Mouse (Mus musculus) CH12.LX (cell line): Measurements from ENCODE around the gene Nlgn1. TPM values are rescaled to one million over a fixed set of nuclear protein-coding genes. Genes with fewer than 3 reads are reported as not detected.

Source experiments
- DNase-seq: peaks from one replicate; pipeline ENCODE4 v3.0.0-alpha.2; 2013; ENCODE audit errors: extremely low read depth
- H3K27ac ChIP-seq: 2 replicates; pipeline ENCODE4 v1.5.1; 2012; ENCODE audit warnings: low read depth, mild to moderate bottlenecking, control low read depth, moderate library complexity; ENCODE audit not compliant: insufficient read depth
- H3K27me3 ChIP-seq: replicated peaks from 2 replicates; pipeline ENCODE3; 2012; ENCODE audit warnings: inconsistent platforms
- H3K36me3 ChIP-seq, 2 experiments: replicated peaks in 1 of 2; 2 replicates each; pipeline versions ENCODE3 to v1.6.1; 2012; ENCODE audit warnings: inconsistent platforms in 1 of 2, low read length in 1 of 2, mild to moderate bottlenecking in 1 of 2, mixed read lengths in 1 of 2, moderate library complexity in 1 of 2; ENCODE audit not compliant: control insufficient read depth in 1 of 2, insufficient read depth in 1 of 2
- H3K4me1 ChIP-seq, 2 experiments: 2 replicates each; pipeline ENCODE4 v1.6.1; 2012; ENCODE audit warnings: inconsistent platforms in 1 of 2, moderate library complexity in 1 of 2; ENCODE audit not compliant: insufficient read depth in 2 of 2, control insufficient read depth in 1 of 2
- H3K4me2 ChIP-seq: 2 replicates; pipeline ENCODE4 v1.6.1; 2012; ENCODE audit warnings: low read depth, mild to moderate bottlenecking, control low read depth; ENCODE audit not compliant: poor library complexity, insufficient read depth, severe bottlenecking
- H3K4me3 ChIP-seq, 3 experiments: fragments of 150-350 bp in 1 of 3; sonication (generic) in 1 of 3; replicated peaks in 1 of 3; 2 replicates each; pipeline versions ENCODE3 to v1.5.1; 2011 to 2012; ENCODE audit warnings: low read depth in 2 of 3, low read length in 2 of 3, mild to moderate bottlenecking in 2 of 3, moderate library complexity in 2 of 3, control low read depth in 1 of 3, improper control_type of control experiment in 1 of 3, inconsistent platforms in 1 of 3, mixed read lengths in 1 of 3; ENCODE audit not compliant: poor library complexity in 1 of 3
- H3K79me2 ChIP-seq: replicated peaks from 2 replicates; pipeline ENCODE4 v1.6.1; 2012; ENCODE audit warnings: mild to moderate bottlenecking, moderate library complexity; ENCODE audit not compliant: control insufficient read depth, poor library complexity, insufficient read depth, severe bottlenecking; ENCODE audit errors: extremely low read depth
- H3K9ac ChIP-seq: 2 replicates; pipeline ENCODE4 v1.6.1; 2012; ENCODE audit warnings: low read depth, mild to moderate bottlenecking, control low read depth, moderate library complexity; ENCODE audit not compliant: insufficient read depth
- H3K9me3 ChIP-seq: replicated peaks from 2 replicates; pipeline ENCODE3; 2012; ENCODE audit warnings: low read length, inconsistent platforms, mixed read lengths
- BHLHE40 ChIP-seq: IDR thresholded peaks from 2 replicates; pipeline ENCODE4 v1.6.1; 2011; ENCODE audit warnings: mild to moderate bottlenecking, low read depth, low read length, improper control_type of control experiment
- CHD1 ChIP-seq: IDR thresholded peaks from 2 replicates; pipeline ENCODE4 v1.6.1; 2012; ENCODE audit warnings: low read depth, low read length, improper control_type of control experiment, inconsistent platforms
- CTCF ChIP-seq, 2 experiments: IDR thresholded peaks in 1 of 2; conservative IDR thresholded peaks in 1 of 2; 2 replicates each; pipeline ENCODE4 v1.5.1; 2011 to 2012; ENCODE audit warnings: low read depth in 2 of 2, low read length in 2 of 2, improper control_type of control experiment in 1 of 2, inconsistent platforms in 1 of 2, mild to moderate bottlenecking in 1 of 2, moderate library complexity in 1 of 2
- HCFC1 ChIP-seq: IDR thresholded peaks from 2 replicates; pipeline ENCODE4 v1.6.1; 2012; ENCODE audit warnings: low read depth, mild to moderate bottlenecking, inconsistent platforms, low read length, improper control_type of control experiment
- MAFK ChIP-seq: IDR thresholded peaks from 2 replicates; pipeline ENCODE4 v1.6.1; 2011; ENCODE audit warnings: low read length, improper control_type of control experiment; ENCODE audit not compliant: insufficient replicate concordance
- MAZ ChIP-seq: IDR thresholded peaks from 2 replicates; pipeline ENCODE4 v1.6.1; 2012; ENCODE audit warnings: low read depth, mild to moderate bottlenecking, inconsistent platforms, low read length, improper control_type of control experiment, moderate library complexity
- MXI1 ChIP-seq: IDR thresholded peaks from 2 replicates; pipeline ENCODE4 v1.6.1; 2011; ENCODE audit warnings: mild to moderate bottlenecking, low read depth, low read length, improper control_type of control experiment
- NRF1 ChIP-seq: IDR thresholded peaks from 2 replicates; pipeline ENCODE4 v1.6.1; 2014; ENCODE audit warnings: low read depth, mild to moderate bottlenecking, inconsistent platforms, low read length, improper control_type of control experiment, moderate library complexity
- PAX5 ChIP-seq: IDR thresholded peaks from 2 replicates; pipeline ENCODE4 v1.6.1; 2012; ENCODE audit warnings: low read length, inconsistent platforms, mixed read lengths
- RAD21 ChIP-seq: IDR thresholded peaks from 2 replicates; pipeline ENCODE4 v1.6.1; 2011; ENCODE audit warnings: low read depth, mild to moderate bottlenecking, low read length, improper control_type of control experiment, moderate library complexity
- SIN3A ChIP-seq: IDR thresholded peaks from 2 replicates; pipeline ENCODE4 v1.6.1; 2012; ENCODE audit warnings: low read length, improper control_type of control experiment, inconsistent platforms
- SMC3 ChIP-seq: IDR thresholded peaks from 2 replicates; pipeline ENCODE4 v1.6.1; 2011; ENCODE audit warnings: low read depth, low read length, improper control_type of control experiment
- UBTF ChIP-seq: IDR thresholded peaks from 2 replicates; pipeline ENCODE4 v1.6.1; 2012; ENCODE audit warnings: low read depth, mild to moderate bottlenecking, inconsistent platforms, low read length, improper control_type of control experiment, moderate library complexity
- USF1 ChIP-seq: IDR thresholded peaks from 2 replicates; pipeline ENCODE4 v1.6.1; 2014; ENCODE audit warnings: low read depth, mild to moderate bottlenecking, inconsistent platforms, low read length, improper control_type of control experiment
- ZKSCAN1 ChIP-seq: IDR thresholded peaks from 2 replicates; pipeline ENCODE4 v1.6.1; 2012; ENCODE audit warnings: low read depth, inconsistent platforms, low read length, improper control_type of control experiment, borderline replicate concordance
- ZMIZ1 ChIP-seq: IDR thresholded peaks from 2 replicates; pipeline ENCODE4 v1.6.1; 2012; ENCODE audit warnings: low read depth, mild to moderate bottlenecking, inconsistent platforms, low read length, improper control_type of control experiment
- dilution Hi-C: fragments of 300-500 bp; cut with MboI; formaldehyde crosslinking; loops from 2 replicates; pipeline ENCODE4 v1.14.3; 2020; ENCODE audit warnings: low sequenced_read_pairs; ENCODE audit not compliant: extremely low pct_unique_long_range_greater_than_20kb, extremely low pct_ligation_motif_present
- in situ Hi-C: fragments of 300-500 bp; cut with MboI; formaldehyde crosslinking; loops from 3 replicates; pipeline ENCODE4 v1.14.3; 2019; ENCODE audit warnings: low sequenced_read_pairs, low pct_ligation_motif_present, low pct_unique_long_range_greater_than_20kb, mixed read lengths
- polyA plus RNA-seq: library from polyadenylated mRNA; unstranded; fragments of >175 nt; gene quantifications from 2 replicates; pipeline ENCODE4 v1.2.1, GENCODE M21; 2012; ENCODE audit warnings: low read depth; ENCODE audit not compliant: insufficient read length
- total RNA-seq, 2 experiments: library from RNA; depleted of rRNA; stranded (reverse); fragments of 300-350 nt in 1 of 2; fragments of >200 nt in 1 of 2; gene quantifications; 2 replicates each; pipeline ENCODE4 v1.2.3; 2012 to 2014

The Nlgn1 gene
- total and polyA plus RNA-seq, 3 experiments, result not detected

DNA sequence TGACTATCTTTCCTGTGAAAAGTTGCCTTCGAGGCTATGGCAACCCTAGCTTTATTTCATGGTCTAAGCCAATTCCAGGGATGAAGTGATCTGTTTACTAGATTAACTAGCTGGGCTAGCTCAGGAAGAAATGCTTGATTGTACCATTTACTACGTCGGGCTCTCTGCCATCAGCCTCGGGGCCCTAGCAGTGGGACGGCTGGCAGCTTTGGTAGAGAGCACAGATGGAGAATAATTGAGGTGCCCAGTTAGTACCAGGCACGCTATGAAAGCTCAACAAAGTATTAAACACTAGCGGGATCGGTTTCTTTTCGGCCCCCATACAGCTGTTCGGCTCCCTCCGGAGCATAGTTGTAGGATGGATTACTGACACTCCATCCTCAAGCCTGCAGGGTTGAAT, 675.2 kb downstream of the Nlgn1 start:
- Histone ChIP-seq H3K27me3 (no peaks in the 10 kb centered on the region), H3K4me1 (no peaks in the 10 kb centered on the region), H3K36me3 (no peaks in the 10 kb centered on the region), H3K9ac (no peak overlapping the region), H3K79me2 (no peaks in the 10 kb centered on the region), H3K4me2 (no peak overlapping the region), H3K27ac (no peak overlapping the region), H3K4me3 (no peak overlapping the region), H3K9me3 (peaks cover 57% of the 10 kb centered on the region)
- DNase-seq, result no peak
- in situ Hi-C loops (no loop called here), dilution Hi-C loops (no loop called here)
- TF ChIP-seq MAFK (no peak), SIN3A (no peak), CTCF (conservative IDR thresholded peaks at IDR 0.05 in 1 of 2, IDR thresholded peaks at IDR 0.05 in 1 of 2; ENCODE audit: low read depth in 2 of 2, low read length in 2 of 2) (no peak), USF1 (no peak), ZMIZ1 (no peak), ZKSCAN1 (no peak), PAX5 (no peak), SMC3 (no peak), BHLHE40 (no peak), CHD1 (no peak), MAZ (no peak), MXI1 (no peak), UBTF (no peak)

DNA sequence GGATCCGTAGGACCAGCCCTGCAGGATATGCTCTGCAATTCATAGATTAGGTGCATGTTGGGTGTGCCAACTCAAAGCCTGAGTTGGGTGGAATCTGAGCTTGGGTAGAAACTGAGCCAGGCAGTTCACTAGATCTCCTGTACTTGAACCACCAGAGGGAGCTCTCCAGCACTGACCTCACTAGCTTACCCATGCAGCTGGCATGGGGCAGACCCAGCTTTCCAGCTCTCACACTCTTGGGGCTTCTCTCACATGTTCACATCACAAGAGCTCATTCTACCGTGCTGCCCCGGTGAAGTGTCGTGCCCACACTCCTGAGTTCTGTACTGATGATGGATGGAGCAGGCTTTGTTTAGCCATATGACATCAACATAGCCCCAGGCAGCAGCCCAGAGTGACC, 679.2 kb downstream of the Nlgn1 start:
- dilution Hi-C loops, result no loop called here

More for the DNA sequence above, 679.2 kb downstream of the Nlgn1 start:
- H3K27me3 ChIP-seq, result no peaks in the 10 kb centered on the region
- no peak for TF ChIP-seq CHD1
- TF ChIP-seq SMC3, result peak; percentile 48
- TF ChIP-seq RAD21, result peak; percentile 18
- TF ChIP-seq MAZ, result no peak
- TF ChIP-seq HCFC1, result no peak
- peak in 1 of 2 experiments; percentile 48; a peak in 2 of 4 replicates for TF ChIP-seq CTCF (conservative IDR thresholded peaks at IDR 0.05 in 1 of 2, IDR thresholded peaks at IDR 0.05 in 1 of 2; ENCODE audit: low read depth in 2 of 2, low read length in 2 of 2)
- no peak for TF ChIP-seq NRF1
- no peaks in the 10 kb centered on the region for H3K36me3 ChIP-seq
- no peak for DNase-seq
- no peaks in the 10 kb centered on the region for H3K79me2 ChIP-seq
- in situ Hi-C loops, result no loop called here
- no peaks in the 10 kb centered on the region for H3K4me1 ChIP-seq
- no peak overlapping the region for H3K4me2 ChIP-seq
- no peak overlapping the region for H3K27ac ChIP-seq
- peaks cover 51% of the 10 kb centered on the region for H3K9me3 ChIP-seq
- no peak overlapping the region for H3K4me3 ChIP-seq
- no peak overlapping the region for H3K9ac ChIP-seq
